Comparison of ENCODE assay signal across 23 mouse cellular contexts in the genomic region with DNA sequence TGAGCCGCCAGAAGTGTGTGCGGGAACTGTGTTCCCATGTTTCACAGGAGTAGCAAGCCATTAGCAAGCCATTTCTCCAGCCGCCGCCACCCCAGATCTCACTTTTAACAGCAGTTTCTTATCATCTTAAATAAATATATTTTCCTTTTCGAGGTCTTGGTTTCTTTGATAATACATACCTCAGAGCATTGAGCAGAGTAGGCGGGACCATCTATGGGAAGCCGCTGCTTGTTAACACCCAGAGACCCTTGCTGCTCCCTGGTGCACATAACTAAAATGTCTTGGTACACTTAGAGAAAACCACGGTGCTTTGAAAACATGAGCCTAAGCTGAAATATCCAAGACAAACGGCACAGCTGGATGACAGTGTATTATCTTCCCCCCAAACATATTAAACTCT.
DNase-seq lines count a peak whose midpoint lies in the region; ATAC-seq and TF ChIP-seq lines count a peak whose summit lies in the region.
"Had no signal": no experiment of that assay in that cellular context is flagged by ENCODE, and none has a peak within 500 bp of the region (broad histone marks: within the 10 kb centered on the region; RNA-seq: fewer than 3 reads in every experiment).

No protein-coding gene starts in this region.

- WGBS in stomach, embryonic 14.5 days = 54% methylated on average over 9 of the region's 9 CpGs
- 59% methylated on average over 9 of the region's 9 CpGs for WGBS in stomach, embryonic 16.5 days

- H3K27me3 ChIP-seq in E14TG2a.4 (ENCODE audit: insufficient read depth, low read length) = no peaks in the 10 kb centered on the region
- no peaks in the 10 kb centered on the region for H3K27me3 ChIP-seq in stomach, embryonic 14.5 days (ENCODE audit: control insufficient read depth, insufficient read depth, low read length)
- no peaks in the 10 kb centered on the region for H3K27me3 ChIP-seq in stomach, embryonic 16.5 days (ENCODE audit: control insufficient read depth, insufficient read depth, low read length)
- H3K27me3 ChIP-seq: CH12.LX; embryonic facial prominence, embryonic 12.5 days had no signal

- peak; percentile 60; the same call in 1 of the 2 replicates for ATAC-seq in stomach, embryonic 14.5 days (ENCODE audit: insufficient number of reproducible peaks, insufficient read depth, low FRiP score, low read depth)
- peak; percentile 64 for ATAC-seq in stomach, embryonic 16.5 days (ENCODE audit: insufficient read depth, low FRiP score)
- ATAC-seq: CD4-positive, CD25-positive, alpha-beta regulatory T cell, adult 4 months; forebrain, embryonic 13.5 days; forebrain, embryonic 15.5 days; forebrain, postnatal 0 days had no signal

- no peak overlapping the region for H3K27ac ChIP-seq in stomach, embryonic 14.5 days (ENCODE audit: low read length)
- H3K27ac ChIP-seq in stomach, embryonic 16.5 days (ENCODE audit: low read length) = no peak overlapping the region
- H3K27ac ChIP-seq: embryonic facial prominence, embryonic 10.5 days; embryonic facial prominence, embryonic 12.5 days; forebrain, embryonic 13.5 days; forebrain, embryonic 15.5 days had no signal

- no peaks in the 10 kb centered on the region for H3K9me3 ChIP-seq in E14TG2a.4 (ENCODE audit: low read length)
- H3K9me3 ChIP-seq in stomach, embryonic 14.5 days (ENCODE audit: control insufficient read depth, low read depth, low read length) = no peaks in the 10 kb centered on the region
- no peaks in the 10 kb centered on the region for H3K9me3 ChIP-seq in stomach, embryonic 16.5 days (replicated peaks; ENCODE audit: control insufficient read depth, low read length)
- H3K9me3 ChIP-seq: embryonic facial prominence, embryonic 10.5 days; embryonic facial prominence, embryonic 12.5 days; forebrain, embryonic 13.5 days; forebrain, embryonic 15.5 days had no signal

- TF ChIP-seq CTCF in E14TG2a.4 (conservative IDR thresholded peaks at IDR 0.05; ENCODE audit: low read length) = no peak

- no peak overlapping the region for H3K9ac ChIP-seq in stomach, embryonic 14.5 days (replicated peaks; ENCODE audit: low read depth, low read length)
- no peak overlapping the region for H3K9ac ChIP-seq in stomach, embryonic 16.5 days (ENCODE audit: low read length)
- H3K9ac ChIP-seq: embryonic facial prominence, embryonic 12.5 days; forebrain, embryonic 13.5 days; forebrain, embryonic 15.5 days; forebrain, postnatal 0 days had no signal

- H3K36me3 ChIP-seq in E14TG2a.4 (ENCODE audit: insufficient read depth, low read length) = no peaks in the 10 kb centered on the region
- no peaks in the 10 kb centered on the region for H3K36me3 ChIP-seq in stomach, embryonic 14.5 days (ENCODE audit: control insufficient read depth, insufficient read depth, low read length)
- no peaks in the 10 kb centered on the region for H3K36me3 ChIP-seq in stomach, embryonic 16.5 days (ENCODE audit: control insufficient read depth, insufficient read depth, low read length)
- H3K36me3 ChIP-seq: embryonic facial prominence, embryonic 10.5 days; embryonic facial prominence, embryonic 12.5 days; forebrain, embryonic 15.5 days had no signal

- H3K4me1 ChIP-seq in E14TG2a.4 (replicated peaks; ENCODE audit: low read depth, low read length) = no peaks in the 10 kb centered on the region; the same call in 1 of the 2 replicates
- H3K4me1 ChIP-seq in stomach, embryonic 14.5 days (ENCODE audit: control insufficient read depth, insufficient read depth, low read length) = peaks cover 16% of the 10 kb centered on the region; the same call in 1 of the 2 replicates
- H3K4me1 ChIP-seq in stomach, embryonic 16.5 days (ENCODE audit: control insufficient read depth, insufficient read depth, low read length) = peaks cover 15% of the 10 kb centered on the region

- peak; percentile 61 for DNase-seq in heart, adult 11 months
- no peak for DNase-seq in heart, adult 8-10 months (ENCODE audit: low spot score)
- no peak for DNase-seq in kidney, adult 9 months
- no peak for DNase-seq in thymus, postnatal 36 days
- DNase-seq in adrenal gland, postnatal 4 days (ENCODE audit: low spot score in 2 of 2) = no peak
- DNase-seq: adrenal gland, adult 2 months; adrenal gland, postnatal 10 days; adrenal gland, postnatal 25 days; B cell, adult 2 months; cerebellum, adult 11-12 months; cerebellum, adult 2 months; cerebellum, adult 9-10 months; cerebellum, postnatal 25 days; forebrain, postnatal 0 days had no signal

- no peak overlapping the region for H3K4me2 ChIP-seq in stomach, embryonic 14.5 days (replicated peaks; ENCODE audit: low read depth, low read length)
- no peak overlapping the region for H3K4me2 ChIP-seq in stomach, embryonic 16.5 days (ENCODE audit: low read depth, low read length)
- H3K4me2 ChIP-seq: embryonic facial prominence, embryonic 12.5 days; forebrain, embryonic 13.5 days; forebrain, embryonic 15.5 days had no signal

- H3K4me3 ChIP-seq in E14TG2a.4 (replicated peaks; ENCODE audit: low read length) = peak overlapping the region; percentile 21; the same call in 1 of the 2 replicates
- H3K4me3 ChIP-seq in stomach, embryonic 14.5 days (ENCODE audit: low read depth, low read length) = no peak overlapping the region
- no peak overlapping the region for H3K4me3 ChIP-seq in stomach, embryonic 16.5 days (replicated peaks; ENCODE audit: low read length)
- H3K4me3 ChIP-seq: embryonic facial prominence, embryonic 10.5 days; embryonic facial prominence, embryonic 12.5 days; forebrain, embryonic 13.5 days; forebrain, embryonic 15.5 days had no signal
